Mouse (Mus musculus) fibroblast of lung, adult 2 months (primary cell): ENCODE measurements around the gene Tvp23a.

Experiments
- DNase-seq: peaks from one replicate; pipeline ENCODE4 v3.0.0-alpha.2; 2011; ENCODE audit warnings: low read depth

Gene Tvp23a

DNA sequence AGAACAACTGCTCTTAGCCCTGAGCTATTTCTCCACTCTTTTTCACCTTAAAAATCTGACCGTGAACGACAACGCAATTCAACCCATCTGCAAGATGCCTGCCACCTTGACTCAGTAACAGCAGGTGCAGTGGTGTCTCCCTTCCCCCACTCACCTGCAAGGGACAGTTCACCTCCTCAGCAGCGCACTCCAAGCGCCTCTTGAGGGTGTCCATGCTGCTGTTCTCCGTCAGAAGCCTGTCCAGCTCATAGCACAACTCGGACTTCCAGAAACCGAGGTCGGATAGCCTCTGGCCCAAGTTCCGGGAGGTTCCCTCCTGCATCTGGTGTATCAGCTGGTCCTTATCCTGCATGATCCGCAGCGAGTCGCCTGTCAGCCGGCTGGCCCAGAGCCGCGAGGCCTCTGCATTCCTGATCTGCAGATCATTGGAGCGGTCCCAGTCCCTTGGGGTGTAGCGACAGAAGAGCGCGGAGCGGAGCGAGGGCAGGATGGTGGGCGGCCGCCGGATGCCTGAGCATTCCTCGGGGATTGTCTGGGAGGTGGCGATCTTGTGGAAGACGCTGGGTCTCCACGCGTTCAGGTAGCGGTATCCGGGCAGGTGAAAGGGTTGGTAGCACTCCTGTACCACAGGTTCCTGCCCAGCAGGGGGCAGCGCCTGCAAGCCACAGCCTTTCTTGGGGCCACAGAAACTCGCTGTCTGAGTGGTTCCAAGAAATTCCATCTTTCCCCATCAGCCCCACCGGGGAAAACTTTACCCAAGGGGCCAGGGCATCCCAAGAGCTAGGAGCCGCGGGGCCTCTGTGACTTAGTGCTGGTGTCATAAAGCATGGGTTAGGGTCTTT is 52.2 kb downstream of the Tvp23a start, which contains the start of gene Tekt5:
Gene Tekt5 (minus strand): TSS at position 792 of the 842 bp plus-strand sequence.
- DNase-seq = no peak

GRCm38 (mm10) chr16:10392587-10392986 is 54.6 kb downstream of the Tvp23a start:
- no peak for DNase-seq

DNA sequence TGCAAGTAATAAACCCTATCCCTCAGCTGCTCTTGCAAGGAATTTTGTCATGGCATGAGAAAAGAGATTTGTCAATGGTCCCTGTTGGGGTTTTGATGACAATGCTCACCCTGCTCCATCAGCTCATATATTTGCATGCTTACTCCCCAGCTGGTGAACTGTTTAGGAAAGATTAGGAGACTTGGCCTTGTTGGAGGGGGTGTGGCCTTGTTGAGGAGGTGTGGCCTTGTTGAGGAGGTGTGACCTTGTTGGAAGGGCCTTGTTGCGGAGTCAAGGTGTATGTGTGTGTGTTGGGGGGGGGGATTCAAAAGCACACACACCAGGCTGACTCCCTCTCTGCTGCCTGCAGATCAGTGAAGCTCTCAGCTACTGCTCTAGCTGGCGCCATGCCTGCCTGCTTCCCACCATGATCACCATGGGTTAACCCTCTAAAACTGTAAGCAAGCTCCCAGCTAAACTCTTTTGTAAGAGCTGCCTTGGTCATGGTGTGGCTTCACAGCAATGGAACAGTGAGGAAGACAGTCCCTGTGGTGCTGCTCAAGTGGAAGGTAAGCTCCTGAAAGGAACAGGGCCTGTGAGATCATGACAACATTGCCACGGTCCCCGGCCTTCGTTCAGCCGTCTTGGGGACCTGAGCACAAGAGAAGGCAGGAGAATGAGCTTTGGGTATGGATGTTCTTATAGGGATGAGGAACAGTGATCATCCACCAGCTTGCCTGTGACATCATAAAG is 58.4 kb downstream of the Tvp23a start:
- no peak for DNase-seq

GRCm38 (mm10) chr16:10385261-10385660 is 61.9 kb downstream of the Tvp23a start:
- DNase-seq = no peak

DNA sequence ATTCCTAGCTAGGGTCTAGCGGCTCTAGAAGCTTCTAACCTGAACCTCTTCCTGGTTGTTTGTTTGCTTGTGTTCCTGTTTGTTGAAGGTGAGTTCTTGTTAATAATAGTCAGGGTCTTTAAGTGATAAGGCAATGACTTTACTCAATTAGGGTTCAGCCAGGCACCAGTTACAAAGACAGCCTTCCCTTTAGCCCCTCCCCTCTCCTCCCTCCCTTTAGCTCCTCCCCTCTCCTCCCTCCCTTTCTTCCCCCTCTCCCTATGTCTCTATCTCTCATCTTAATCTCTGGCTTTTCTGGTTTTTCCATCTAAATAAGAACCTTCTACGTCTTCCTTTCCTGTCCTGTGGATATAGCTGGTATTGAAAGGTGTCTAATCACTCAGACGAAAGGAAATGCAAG is 62.6 kb downstream of the Tvp23a start:
- no peak for DNase-seq

- DNase-seq = no peak
Observed at GRCm38 (mm10) chr16:10384060-10384497, 63.1 kb downstream of the Tvp23a start.

DNA sequence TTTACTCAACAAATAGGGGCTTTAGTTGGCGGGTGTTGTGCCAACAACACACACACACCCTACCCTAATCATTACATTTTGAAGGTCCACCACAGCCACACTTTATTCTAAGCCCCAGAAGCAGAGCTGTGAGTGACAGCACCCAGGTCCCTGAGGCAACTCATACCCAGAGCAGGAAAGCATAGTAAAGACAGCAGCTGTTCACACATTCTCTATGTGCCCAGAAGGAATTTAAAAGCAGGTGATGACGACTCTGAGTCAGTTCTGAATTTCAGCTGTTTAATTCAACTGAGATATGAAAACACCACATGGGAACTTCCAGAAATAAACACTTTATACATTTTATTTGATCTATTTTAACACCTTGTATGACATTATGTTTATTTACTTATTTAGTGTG is 67.6 kb downstream of the Tvp23a start:
- no peak for DNase-seq

DNA sequence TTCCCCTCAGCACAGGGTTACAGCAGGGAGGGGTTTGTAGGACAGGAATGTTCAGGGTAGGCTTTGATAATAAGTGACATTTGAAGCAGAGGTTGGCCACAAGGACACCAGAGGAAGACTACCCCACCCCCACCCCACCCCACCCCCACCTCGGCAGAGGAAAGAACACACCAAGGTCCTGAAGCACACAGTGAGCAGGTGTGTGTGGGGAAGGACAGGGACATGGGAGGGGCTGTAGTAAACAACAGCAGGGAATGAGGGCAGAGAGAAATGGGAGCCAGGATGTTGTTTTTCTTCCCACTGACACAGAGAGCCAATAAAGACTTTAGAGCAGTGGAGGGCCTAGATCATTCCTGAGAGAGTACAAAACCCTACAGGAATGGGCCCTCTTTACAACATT is 69.9 kb downstream of the Tvp23a start:
- no peak for DNase-seq

GRCm38 (mm10) chr16:10374254-10375011 is 72.7 kb downstream of the Tvp23a start:
- peak; percentile 33 for DNase-seq

DNA sequence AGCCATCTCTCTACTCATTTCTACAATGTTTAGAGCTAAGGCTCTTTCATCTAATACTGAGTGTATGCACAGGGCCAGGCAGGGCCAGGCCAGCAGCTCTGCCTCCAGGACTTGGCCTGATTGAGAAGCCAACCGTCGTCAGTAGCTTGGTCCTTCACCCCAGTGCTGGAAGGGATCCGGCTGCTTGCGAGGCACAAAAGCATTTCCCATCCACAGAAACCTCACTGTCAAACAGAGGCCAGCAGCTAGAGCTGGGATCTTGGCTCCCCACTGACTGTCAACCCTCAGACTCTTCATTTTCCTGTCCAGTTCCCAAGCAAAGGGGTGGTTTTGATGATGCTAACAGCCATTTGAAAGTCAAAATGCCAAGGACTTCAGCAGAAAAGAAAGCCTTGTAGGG is 74.8 kb downstream of the Tvp23a start:
- no peak for DNase-seq
